Mouse (Mus musculus) cerebellum, adult 2 months (tissue): ENCODE results near the gene Usp54. TPM values are rescaled to one million over a fixed set of nuclear protein-coding genes. Genes with fewer than 3 reads are reported as not detected.
A peak's percentile ranks its signal among the peaks of the same experiment; 100 is the strongest.

ENCODE experiments used
- DNase-seq, 2 experiments: peaks; one replicate each; pipeline ENCODE4 v3.0.0; 2021
- H3K27ac ChIP-seq: fragments of 200-500 bp; 2 replicates; pipeline ENCODE4 v1.5.1; 2012; ENCODE audit warnings: low read length, control low read depth, inconsistent platforms; ENCODE audit not compliant: insufficient read depth
- H3K27me3 ChIP-seq: fragments of 200-500 bp; 2 replicates; pipeline ENCODE4 v1.6.1; 2012; ENCODE audit warnings: inconsistent platforms, mild to moderate bottlenecking, low read length, moderate library complexity; ENCODE audit not compliant: control insufficient read depth, insufficient read depth
- H3K4me1 ChIP-seq: fragments of 200-500 bp; 2 replicates; pipeline ENCODE4 v1.6.1; 2011; ENCODE audit warnings: low read length; ENCODE audit not compliant: control insufficient read depth, insufficient read depth
- H3K4me3 ChIP-seq: fragments of 200-500 bp; replicated peaks from 2 replicates; pipeline ENCODE3; 2011; ENCODE audit warnings: mild to moderate bottlenecking, low read depth, low read length, control low read depth; ENCODE audit not compliant: insufficient read depth
- CTCF ChIP-seq: fragments of 200-500 bp; IDR thresholded peaks from 2 replicates; pipeline ENCODE4 v1.5.1; 2011; ENCODE audit warnings: low read depth, mild to moderate bottlenecking, control low read depth, low read length, moderate library complexity, borderline replicate concordance; ENCODE audit not compliant: insufficient read depth
- POLR2A ChIP-seq: fragments of 200-500 bp; IDR thresholded peaks from 2 replicates; pipeline ENCODE4 v1.6.1; 2011; ENCODE audit warnings: low read length, control low read depth, borderline replicate concordance; ENCODE audit not compliant: insufficient read depth
- WGBS: fragments of 180-500 bp; shearing (Covaris S2); methylation state at CpG from one replicate; pipeline ENCODE4 v1.1.7; 2018; 5-methylcytosine and 5-hydroxymethylcytosine counted together
- polyA plus RNA-seq: library from polyadenylated mRNA; depleted of rRNA; stranded (reverse); fragments of >200 nt; gene quantifications from 2 replicates; pipeline ENCODE4 v1.2.3, GENCODE M21; 2012; rRNA removed

Usp54 gene
- polyA plus RNA-seq, 1 experiment, result 63.1 TPM

GRCm38 (mm10) chr14:20520179-20520578 is 120.7 kb downstream of the Usp54 start:
- whole genome bisulfite sequencing, result over 99% methylated on average over 2 of the region's 2 CpGs
- no peak overlapping the region for H3K4me3 ChIP-seq
- no peaks in the 10 kb centered on the region for H3K4me1 ChIP-seq
- TF ChIP-seq POLR2A, result no peak
- TF ChIP-seq CTCF, result no peak
- H3K27ac ChIP-seq, result no peak overlapping the region
- no peak for DNase-seq
- H3K27me3 ChIP-seq, result no peaks in the 10 kb centered on the region

GRCm38 (mm10) chr14:20508424-20508823 is 132.4 kb downstream of the Usp54 start:
- H3K4me1 ChIP-seq, result no peaks in the 10 kb centered on the region
- WGBS, result 32% methylated on average over 2 of the region's 2 CpGs
- DNase-seq, result no peak
- no peak overlapping the region for H3K4me3 ChIP-seq
- no peaks in the 10 kb centered on the region for H3K27me3 ChIP-seq
- TF ChIP-seq POLR2A (no peak), CTCF (no peak)
- no peak overlapping the region for H3K27ac ChIP-seq

- no peaks in the 10 kb centered on the region for H3K27me3 ChIP-seq
- H3K27ac ChIP-seq, result no peak overlapping the region
- H3K4me3 ChIP-seq, result no peak overlapping the region
- 94% methylated on average over 10 of the region's 10 CpGs for WGBS
- TF ChIP-seq POLR2A (no peak), CTCF (no peak)
- DNase-seq, result no peak
- no peaks in the 10 kb centered on the region; the same call in 1 of the 2 replicates for H3K4me1 ChIP-seq
Measured at GRCm38 (mm10) chr14:20502966-20503365, 137.9 kb downstream of the Usp54 start.

- H3K27me3 ChIP-seq, result no peaks in the 10 kb centered on the region
- WGBS, result 52% methylated on average over 3 of the region's 3 CpGs
- H3K4me1 ChIP-seq, result no peaks in the 10 kb centered on the region; the same call in 1 of the 2 replicates
- no peak overlapping the region for H3K27ac ChIP-seq
- peak; percentile 40 to 71 for DNase-seq
- H3K4me3 ChIP-seq, result no peak overlapping the region
- TF ChIP-seq CTCF, result no peak
- TF ChIP-seq POLR2A, result no peak
Measured at GRCm38 (mm10) chr14:20499982-20500381, 140.9 kb downstream of the Usp54 start.

Other genes with a start within 250 kb of the Usp54 start
- gene Mrps16, start 247.4 kb downstream of the Usp54 start, polyA plus RNA-seq, result 52.8 and 53.5 TPM in 2 replicates
- gene Cfap70, start 188.8 kb downstream of the Usp54 start, polyA plus RNA-seq, result 0.38 and 0.76 TPM in 2 replicates
- gene Anxa7, start 160.9 kb downstream of the Usp54 start, polyA plus RNA-seq, result 69.6 and 72.2 TPM in 2 replicates
- gene Mss51, start 144.2 kb downstream of the Usp54 start, polyA plus RNA-seq, result 1.1 TPM in 2 replicates
- 141 and 142 TPM in 2 replicates for gene Ppp3cb, start 94.5 kb downstream of the Usp54 start, polyA plus RNA-seq
- not detected in 2 replicates for gene Myoz1, start 15.5 kb upstream of the Usp54 start, polyA plus RNA-seq
- 0.08 and 0.13 TPM in 2 replicates for gene Synpo2l, start 27.3 kb upstream of the Usp54 start, polyA plus RNA-seq
- 93.3 and 116 TPM in 2 replicates for gene Sec24c, start 33.2 kb upstream of the Usp54 start, polyA plus RNA-seq
- 15.9 and 17.1 TPM in 2 replicates for gene Fut11, start 53.9 kb upstream of the Usp54 start, polyA plus RNA-seq
- 109 and 115 TPM in 2 replicates for gene Chchd1, start 61.9 kb upstream of the Usp54 start, polyA plus RNA-seq
- 164 and 177 TPM in 2 replicates for gene Zswim8, start 66.5 kb upstream of the Usp54 start, polyA plus RNA-seq
- gene Ndst2, start 93.5 kb upstream of the Usp54 start, polyA plus RNA-seq, result 37.9 and 43.2 TPM in 2 replicates
- gene Camk2g, start 153.0 kb upstream of the Usp54 start, polyA plus RNA-seq, result 217 and 222 TPM in 2 replicates
- gene Plau, start 195.6 kb upstream of the Usp54 start, polyA plus RNA-seq, result 0.90 and 1.1 TPM in 2 replicates